Mouse (Mus musculus): ENCODE measurements around the gene Klhdc8b.

DNA sequence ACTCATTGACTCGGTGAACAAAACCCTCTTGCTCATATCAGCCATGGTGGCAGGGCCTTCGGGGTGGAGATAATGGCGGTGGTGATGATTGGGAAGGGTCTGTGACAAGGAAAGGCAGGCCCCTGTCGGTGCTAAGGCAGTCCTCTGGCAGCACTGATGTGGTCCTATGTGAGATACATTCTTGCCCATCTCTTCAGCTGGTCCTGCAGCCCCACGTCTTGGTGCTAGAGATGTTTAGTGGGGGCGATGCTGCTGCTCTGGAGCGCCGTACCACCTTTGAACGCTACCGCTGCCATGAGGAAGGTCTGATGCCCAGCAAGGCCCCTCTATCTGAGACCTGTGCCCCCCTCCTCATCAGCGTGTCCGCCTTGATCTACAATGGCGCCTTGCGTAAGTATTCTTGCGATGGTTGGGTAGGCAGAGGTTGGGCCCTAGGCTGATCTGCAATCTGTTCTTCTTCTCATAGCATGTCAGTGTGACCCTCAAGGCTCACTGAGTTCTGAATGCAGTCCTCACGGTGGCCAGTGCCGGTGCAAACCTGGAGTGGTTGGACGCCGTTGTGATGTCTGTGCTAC is 24.0 kb upstream of the Klhdc8b start:
- TF ChIP-seq CTCF (IDR thresholded peaks at IDR 0.05; ENCODE audit: low read depth, low read length) (no peak), EP300 (IDR thresholded peaks at IDR 0.05; ENCODE audit: insufficient read depth, low read depth, low read length) (no peak)
